Mouse (Mus musculus) CD4-positive helper T cell, adult 2 months (primary cell): ENCODE data around the gene Dis3l.
"Not testable (repeated sequence)": the region's sequence is repeated elsewhere in the genome, so short reads cannot be mapped to it uniquely, and the experiment has no call there.

Experiments
- DNase-seq: peaks from one replicate; pipeline ENCODE4 v3.0.0-alpha.2; 2012; ENCODE audit warnings: low read depth, missing footprints, low spot score

The Dis3l gene

DNA sequence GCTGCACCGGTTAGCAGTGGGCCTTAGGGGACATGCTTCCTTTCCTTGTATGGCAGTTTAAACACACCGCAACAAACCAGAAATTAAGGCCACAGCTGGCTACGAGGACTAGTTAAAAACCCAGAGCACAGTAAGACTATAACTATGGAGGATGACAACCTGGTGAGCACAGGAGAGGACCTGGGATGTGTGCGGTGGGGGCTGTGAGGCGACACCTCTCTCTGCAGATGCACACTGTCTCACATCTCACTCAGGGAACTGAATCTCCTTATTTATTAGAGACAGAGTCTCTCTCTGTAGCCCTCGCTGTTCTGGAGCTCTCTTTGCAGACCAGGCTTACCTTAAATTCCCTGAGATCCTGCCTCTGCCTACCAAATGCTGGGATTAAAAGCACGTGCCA is 17.1 kb downstream of the Dis3l start:
- no peak for DNase-seq

- no peak for DNase-seq
Observed at GRCm38 (mm10) chr9:64316986-64317385, 24.1 kb downstream of the Dis3l start.

GRCm38 (mm10) chr9:64314696-64315095 is 26.4 kb downstream of the Dis3l start:
- no peak for DNase-seq

- no peak for DNase-seq
Observed at GRCm38 (mm10) chr9:64312128-64312527, 29.0 kb downstream of the Dis3l start.

DNA sequence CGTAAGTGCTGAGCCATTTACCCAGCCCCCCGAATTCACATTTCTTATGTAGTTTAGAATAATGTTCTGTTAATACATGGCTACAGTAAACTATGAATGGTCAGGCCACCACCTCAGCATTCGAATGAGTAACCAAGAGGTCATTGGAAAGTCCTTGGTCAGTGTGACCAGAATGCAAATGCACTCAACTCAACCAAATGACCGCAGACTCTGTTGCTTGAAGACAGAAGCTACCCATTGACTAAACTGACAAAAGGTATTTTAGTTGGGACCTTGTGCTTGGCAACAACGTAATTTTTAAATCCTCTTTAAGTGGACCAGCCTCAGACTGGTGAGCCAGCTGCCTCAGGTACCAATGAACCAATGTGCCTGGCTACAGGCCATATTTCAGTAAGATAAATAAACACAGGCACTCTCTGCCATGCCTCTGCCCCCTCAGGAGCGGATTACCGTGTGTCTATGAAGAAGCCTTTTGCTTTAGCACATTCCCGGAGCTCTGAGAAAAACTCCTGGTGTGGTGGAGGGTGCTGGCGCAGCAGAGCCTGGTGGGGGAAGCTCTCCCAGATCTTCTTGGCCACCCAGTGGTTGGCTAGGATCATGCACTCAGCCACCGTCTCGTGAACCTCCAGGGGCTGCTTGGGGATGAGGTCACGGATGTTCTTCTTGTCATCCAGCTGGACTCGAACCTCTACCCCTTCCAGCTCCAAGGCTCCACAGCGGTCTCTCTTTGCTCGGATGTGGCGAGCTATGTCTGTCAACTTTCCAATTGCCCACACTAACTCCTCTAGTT is 29.9 kb downstream of the Dis3l start:
- no peak for DNase-seq

DNA sequence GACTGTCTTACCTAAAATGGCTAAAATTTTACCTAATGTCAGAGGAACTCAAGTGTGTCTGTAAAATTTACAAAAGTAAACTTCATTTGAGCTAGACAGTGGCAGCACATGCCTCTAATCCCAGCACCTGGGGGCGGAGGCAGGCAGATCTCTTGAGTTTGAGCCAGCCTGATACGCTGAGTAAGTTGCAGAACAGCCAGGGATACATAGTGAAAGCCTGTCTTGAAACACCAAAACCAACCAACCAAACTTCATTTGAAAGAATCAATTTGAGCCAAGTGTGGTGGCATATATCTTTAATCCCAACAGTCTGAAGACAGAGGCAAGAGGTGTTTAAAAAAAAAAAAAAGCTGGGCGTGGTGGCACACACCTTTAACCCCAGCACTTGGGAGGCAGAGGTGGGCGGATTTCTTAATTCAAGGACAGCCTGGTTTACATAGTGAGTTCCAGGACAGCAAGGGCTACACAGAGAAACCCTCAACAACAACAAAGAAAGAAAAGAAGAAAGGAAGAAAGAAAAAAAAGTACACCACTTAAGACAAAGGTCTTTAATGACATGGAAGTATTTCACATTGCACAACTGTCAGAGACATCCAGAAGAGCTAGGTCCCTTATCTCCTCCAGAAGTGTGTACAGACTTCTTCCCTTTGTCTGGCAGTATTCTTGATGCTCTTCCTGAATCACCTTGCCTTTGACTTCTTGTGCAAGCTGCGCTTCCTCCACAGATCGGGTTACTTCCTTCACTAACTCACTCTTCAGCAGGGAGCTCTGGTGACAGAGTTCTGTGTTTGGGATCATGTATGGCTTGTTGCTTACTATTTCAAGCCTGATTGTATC is 34.4 kb downstream of the Dis3l start:
- no peak for DNase-seq

DNA sequence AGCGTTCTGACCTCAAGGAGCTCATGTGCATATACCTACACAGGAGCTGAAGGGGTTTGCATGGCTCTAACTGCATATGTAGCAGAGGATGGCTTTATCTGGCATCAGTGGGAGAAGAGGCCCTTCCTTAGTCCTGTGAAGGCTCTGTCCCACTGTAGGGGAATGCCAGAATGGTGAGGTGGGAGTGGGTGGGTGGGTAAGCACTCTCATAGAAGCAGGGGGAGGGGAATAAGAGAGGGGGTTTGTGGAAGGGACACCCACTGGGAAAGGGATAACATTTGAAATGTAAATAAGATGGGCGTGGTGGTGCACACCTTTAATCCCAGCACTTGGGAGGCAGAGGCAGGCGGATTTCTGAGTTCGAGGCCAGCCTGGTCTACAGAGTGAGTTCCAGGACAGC is 38.0 kb downstream of the Dis3l start:
- not testable (repeated sequence) for DNase-seq

GRCm38 (mm10) chr9:64282404-64282987 is 58.6 kb downstream of the Dis3l start:
- no peak for DNase-seq

DNA sequence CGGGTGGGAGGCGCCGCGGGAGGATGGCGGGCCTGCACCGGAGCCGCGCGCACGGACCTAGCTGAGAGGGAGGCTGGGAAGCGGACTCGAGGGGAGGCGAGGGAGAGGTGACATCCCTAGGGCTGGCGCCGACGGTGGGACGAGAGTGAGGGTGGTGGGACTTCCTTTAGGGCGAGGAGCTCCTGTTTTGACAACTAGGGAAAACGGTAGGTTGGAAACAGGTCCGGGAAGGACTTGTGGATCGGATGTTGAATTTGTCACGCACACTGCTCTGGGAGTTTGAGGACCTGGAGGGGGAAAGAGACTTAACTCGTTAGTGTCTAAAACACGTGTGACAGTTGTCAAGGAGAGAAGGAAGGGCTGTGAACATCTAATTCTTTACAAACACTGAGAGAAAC is 59.3 kb downstream of the Dis3l start:
- no peak for DNase-seq

DNA sequence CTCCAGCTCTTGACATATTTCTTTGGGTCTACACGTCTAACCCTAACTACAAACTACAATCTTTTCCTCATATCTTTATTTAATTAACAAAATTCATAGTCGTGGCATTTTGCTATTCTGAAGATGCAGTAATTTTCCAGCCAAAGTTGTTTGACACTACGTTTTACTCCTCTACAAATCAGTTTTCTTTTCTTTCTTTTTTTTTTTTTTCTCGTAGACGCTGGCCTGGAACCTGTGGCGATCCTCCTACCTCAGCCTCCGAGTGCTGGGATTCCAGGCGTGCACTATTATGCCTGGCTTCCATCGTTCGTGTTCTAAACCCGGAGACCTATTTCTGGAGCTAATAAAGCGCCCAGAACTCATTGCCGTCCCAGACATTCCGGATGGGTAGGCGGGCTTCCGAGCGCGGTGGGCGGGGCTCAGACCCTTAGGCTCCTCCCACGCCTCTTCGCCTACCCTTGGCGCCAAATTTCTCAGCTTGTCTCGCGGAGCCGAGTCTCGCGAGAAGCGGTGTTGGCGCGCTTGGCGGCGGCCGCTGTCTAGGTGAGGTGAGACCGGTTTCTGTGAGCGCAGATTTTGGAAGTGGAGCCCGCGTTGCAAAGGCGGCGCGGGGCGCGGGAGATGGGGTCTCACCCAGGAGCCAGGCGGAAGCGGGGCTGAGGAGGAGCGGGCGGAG is 59.8 kb downstream of the Dis3l start, which contains the start of gene Tipin:
Gene Tipin (plus strand): TSS at position 477 of the 676 bp plus-strand sequence.
- peak; percentile 96 for DNase-seq

- no peak for DNase-seq
Observed at GRCm38 (mm10) chr9:64278665-64279310, 62.3 kb downstream of the Dis3l start.

- DNase-seq: peak; percentile 77
Observed at GRCm38 (mm10) chr9:64277706-64278105, 63.4 kb downstream of the Dis3l start.

DNA sequence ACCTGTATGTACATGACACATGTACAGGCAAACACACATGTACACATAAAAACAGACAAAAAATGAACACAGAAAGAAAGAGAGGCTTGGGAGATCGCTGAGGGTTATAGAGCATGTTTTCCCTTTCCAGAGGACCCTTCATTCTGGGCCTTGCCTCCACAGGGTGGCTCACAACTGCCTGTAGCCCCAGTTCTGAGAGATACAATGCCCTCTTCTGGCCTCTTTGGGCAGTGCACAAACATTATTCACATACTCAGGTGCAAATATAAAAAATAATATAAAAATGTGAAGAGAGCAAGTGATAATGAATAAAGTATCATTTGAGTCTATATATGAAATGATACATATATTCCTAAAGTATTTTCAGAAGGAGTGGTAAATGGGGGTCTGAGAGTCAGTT is 66.2 kb downstream of the Dis3l start:
- no peak for DNase-seq

DNA sequence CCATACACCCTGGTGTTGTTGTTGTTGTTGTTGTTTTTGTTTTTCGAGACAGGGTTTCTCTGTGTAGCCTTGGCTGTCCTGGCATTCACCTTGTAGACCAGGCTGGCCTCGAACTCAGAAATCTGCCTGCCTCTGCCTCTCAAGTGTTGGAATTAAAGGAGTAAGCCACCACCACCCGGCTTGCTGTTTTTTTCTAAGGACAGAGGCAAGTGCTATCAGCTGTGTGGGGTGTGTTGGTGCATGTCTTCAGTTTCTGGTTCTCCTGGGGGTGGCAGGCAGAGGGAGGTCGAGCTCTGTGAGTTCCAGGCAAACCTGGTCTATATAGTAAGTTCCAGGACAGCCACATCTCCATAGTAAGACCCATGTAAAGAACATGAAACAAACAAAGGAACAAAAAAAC is 66.8 kb downstream of the Dis3l start:
- DNase-seq: no peak

DNA sequence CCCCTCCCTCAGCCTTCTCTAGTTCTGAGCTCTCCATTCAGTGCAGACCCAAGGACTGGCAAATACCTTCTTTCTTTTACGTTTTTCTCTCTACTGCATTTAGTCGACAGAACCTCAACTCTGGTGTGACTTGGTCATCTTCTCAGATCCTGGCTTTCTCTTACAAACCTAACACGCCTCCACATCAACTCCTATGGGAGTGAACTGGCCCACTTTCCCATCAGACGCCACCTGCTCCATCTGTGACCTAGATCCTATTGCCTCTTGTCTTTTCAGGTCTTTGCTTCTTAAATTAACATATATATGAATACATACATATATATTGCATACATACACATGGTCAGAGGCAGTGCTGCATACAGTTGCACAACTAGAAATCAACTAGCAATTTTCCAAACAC is 67.3 kb downstream of the Dis3l start:
- no peak for DNase-seq

DNA sequence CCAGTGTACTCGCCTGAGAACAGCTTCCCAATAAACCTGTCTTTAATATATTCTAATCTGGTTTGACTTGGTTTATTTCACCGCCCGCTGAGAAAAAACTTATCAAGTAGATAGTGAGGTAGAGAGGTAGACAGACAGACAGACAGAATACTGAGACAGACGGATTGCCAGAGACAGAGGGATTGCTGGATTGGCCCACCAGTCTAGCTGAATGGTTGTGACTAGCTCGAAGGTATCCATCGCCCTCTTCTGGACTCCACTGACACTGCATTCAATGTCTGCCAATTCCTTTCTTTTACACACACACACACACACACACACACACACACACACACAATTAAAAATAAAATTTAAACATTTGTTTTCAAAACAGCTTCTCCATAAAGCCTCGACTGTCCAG is 68.5 kb downstream of the Dis3l start:
- peak; percentile 49 for DNase-seq

- no peak for DNase-seq
Observed at GRCm38 (mm10) chr9:64271249-64271648, 69.8 kb downstream of the Dis3l start.

DNA sequence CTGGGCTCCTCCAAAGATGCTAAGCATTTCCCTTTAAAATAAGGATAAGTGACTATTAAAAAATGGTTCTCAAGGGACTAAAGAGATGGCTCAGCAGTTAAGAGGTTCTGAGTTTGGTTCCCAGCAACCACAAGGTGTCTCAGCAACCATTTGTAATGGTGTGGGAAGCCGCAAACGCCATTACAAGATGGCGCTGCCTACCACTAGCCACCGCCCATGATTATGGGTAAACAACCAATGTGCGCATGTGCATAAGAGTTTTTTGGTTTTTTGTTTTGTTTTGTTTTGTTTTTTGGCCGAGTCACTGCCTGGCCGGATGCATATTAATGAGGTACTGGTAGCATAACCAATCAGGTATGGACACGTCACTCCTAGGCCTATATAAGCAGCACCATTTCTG is 72.3 kb downstream of the Dis3l start:
- not testable (repeated sequence) for DNase-seq

DNA sequence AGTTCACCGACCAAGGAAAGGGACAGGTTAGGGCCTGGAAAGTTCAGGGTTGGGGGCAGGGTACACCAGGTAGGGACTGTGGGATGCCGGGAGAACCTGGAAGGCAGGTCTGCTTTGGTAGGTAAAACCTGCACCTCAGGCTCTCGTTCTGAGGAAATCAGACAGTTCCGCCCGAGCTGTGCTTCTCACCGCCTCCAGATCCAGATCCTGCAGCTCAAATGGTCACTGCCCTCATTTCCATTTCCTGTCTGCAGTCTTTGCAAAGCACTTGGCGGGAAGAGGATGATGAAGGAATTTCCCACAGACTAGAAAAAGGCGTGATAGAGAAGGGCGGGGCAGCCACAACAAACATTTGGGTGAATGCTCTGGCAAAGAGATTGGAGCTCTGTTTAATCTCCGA is 72.9 kb downstream of the Dis3l start:
- DNase-seq: no peak

DNA sequence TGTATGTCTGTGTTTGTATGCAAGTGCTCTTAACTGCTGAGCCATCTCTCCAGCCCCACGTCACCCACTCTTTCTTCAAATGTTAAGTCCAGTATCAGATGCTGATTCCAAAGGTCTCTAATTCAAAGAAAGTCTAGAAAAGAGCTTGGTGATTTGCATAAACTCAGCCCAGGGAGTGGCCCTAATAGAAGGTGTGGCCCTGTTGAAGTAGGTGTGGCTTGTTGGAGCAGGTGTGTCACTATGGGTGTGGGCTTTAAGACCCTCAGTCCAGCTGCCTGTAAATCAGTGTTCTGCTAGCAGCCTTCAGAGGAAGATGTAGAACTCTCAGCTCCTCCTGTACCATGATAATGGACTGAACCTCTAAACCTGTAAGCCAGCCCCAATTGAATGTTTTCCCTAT is 73.9 kb downstream of the Dis3l start:
- no peak for DNase-seq

DNA sequence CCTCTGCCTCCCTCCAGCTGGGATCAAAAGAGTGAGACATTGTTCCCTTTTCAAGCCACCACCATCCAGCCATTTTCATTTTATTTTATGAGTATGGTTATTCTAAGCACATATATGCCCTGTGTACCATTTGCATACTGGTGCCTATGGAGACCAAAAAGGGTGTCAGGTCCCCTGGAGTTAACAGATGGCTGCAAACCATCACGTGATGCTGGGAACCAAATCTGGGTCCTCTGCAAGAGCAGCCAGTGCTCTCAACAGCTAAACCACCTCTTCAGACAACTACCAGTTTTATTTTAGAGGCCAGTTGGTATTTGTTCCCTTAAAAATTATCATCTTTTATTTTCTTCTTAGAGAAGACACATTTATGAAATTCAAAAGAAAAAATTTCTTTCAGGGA is 76.3 kb downstream of the Dis3l start:
- DNase-seq: no peak
